Mouse (Mus musculus): ENCODE measurements around the gene Dars.
A peak's percentile ranks its signal among the peaks of the same experiment; 100 is the strongest.

Dars gene

DNA sequence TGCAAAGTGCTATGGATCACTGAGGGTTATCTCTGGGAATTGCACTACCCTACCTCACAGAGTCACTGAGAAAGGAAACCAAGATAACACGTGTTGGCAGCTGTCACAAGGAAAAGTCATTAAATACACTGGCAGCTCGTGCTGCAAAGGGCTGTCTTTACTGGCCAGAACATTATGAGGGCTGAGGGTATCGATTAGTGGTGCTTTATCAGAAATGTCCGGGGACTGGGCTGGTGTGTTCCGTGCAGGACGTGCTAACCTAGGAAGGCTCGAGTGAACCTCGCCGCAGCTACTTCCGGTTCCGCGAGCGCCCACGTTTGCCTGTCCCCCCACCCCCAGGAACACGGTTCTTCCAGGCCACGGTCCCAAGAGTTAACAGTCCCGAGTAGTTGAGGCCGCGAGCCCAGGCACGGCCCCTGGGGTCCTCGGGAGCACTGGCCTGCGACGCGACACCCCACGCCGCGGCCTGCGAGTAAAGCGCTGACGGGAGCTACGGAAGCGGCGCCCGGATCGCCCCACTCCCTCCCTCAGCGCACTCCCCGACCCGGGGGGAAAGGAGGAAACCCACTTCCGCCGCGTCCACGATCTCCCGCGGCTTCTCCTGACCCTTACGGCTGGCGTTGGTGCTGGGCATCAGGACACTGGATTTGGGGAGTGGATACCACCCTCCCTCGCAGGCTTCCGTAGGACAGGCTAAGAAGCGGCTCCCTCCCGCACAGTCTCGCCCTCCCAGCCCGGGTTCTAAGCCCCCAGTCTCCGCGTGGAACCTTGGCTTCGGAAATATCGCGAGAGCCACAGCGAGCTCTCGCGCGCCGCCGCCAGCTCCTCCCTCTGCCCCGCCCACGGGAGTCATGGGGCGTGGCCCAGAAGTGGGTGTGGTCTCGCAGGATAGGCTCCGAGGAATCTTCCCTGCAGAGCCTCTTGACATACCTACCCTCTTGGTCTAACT is at the start of gene Dars:
Gene Dars, minus strand, starts transcription at position 785 of the 949 bp plus-strand sequence.
- DNase-seq = peak; percentile 93

DNA sequence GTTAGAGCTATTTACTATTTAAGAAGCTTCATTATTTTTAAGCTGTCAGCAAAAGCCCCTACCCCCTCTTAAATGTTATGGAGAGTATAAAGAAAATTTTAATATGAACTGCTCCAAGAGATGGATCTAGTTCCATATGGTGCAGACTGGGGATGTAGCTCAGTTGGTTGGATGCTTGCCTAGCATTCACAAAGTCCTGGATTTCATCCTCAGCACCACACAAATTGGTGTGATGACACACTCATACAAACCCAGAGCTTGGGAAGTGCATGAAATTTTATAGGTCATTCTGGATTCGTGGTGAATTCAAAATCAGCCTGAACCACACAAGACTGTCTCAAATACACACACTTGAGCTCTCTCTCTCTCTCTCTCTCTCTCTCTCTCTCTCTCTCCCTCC is 49.7 kb upstream of the Dars start:
- peak; percentile 57 for DNase-seq

DNA sequence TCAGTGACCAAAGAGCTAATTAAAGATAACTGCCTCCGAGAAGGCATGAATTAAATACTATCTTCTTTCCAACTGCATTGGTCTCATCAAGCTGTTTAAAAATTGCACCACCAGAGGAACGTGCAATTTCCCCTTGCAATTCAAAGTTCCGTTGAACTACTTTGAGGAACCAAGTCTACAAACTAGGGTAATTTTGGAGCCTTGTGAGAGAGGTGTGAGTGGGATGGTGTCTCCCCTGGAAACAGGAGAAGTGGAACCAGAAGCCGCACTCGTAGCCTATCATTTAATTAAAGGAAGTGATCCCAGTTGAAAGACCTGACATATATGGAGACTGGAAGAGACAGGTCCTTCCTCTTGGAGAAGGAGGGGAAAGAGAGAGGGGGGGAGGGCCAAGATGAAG is 46.3 kb upstream of the Dars start:
- no peak for DNase-seq

DNA sequence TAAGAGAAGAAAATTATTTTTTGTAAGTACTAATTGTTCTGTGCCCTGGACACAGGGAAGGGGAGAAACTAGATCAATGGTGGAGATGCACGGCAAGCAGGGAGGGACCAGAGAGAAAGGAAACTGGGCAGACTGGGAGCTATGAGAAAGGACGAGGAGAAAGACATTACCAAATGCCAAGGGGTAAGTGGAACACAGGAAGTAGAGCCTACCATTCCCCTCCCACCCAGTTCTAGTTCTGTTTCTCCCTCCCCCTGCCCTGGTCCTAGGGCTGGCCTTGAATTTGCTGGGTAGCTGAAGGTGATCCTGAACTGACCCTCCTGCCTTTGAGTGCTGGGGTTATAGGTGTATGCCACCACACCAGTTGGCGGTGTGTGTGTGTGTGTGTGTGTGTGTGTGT is 45.2 kb upstream of the Dars start:
- DNase-seq = no peak

DNA sequence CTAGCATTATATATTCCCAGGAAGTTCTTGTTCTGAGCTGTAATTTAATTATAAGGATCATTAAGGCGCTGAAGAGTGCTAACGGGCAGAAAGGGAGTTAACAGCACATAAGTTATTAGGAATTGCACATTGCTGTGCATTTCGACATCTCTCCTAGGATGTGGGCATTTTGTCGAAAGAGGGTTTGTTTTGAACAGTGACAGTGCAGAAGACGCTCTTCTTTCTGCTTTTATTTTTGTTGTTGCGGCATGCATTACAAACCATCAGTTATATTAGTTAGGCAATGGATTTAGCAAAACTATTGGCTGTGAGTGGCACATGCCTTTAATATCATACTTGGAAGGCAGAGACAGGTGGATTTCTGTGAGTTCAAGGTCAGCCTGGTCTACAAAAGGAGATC is 43.6 kb upstream of the Dars start:
- no peak for DNase-seq

DNA sequence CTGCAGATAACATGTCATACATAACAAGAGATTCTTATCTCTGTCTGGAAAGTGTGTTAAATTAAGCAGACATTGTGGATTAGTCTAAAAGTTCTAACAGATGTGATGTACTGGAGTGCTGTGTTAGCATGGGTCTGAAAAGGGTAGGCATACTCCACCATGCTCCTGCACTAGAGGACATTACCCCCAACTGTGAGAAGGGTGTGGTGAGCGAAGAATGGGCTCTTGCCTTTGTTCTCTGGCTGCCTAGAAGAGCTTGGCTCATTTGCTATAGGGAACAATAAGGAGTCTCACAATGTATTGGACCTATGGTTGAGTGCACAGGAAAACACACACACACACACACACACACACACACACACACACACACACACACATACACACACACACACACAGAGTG is 42.3 kb upstream of the Dars start:
- DNase-seq = no peak

DNA sequence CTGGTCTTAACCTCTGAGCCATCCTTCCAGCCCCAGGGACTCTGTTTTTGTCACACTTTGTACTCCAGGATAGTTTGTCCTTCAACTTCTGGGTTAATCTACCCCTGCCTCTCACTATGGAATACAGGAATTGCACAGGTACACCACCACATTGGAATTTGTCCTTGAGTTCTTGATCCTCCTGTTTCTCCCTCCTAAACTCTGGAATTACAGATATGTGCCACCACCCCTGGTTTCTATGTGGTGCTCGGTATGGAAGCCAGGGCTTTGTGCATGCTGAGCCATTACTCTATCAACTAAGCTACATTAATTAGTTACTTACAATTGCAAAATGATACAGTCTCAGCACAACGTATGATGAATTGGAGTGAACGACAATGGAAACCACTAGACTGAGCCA is 41.8 kb upstream of the Dars start:
- no peak for DNase-seq

DNA sequence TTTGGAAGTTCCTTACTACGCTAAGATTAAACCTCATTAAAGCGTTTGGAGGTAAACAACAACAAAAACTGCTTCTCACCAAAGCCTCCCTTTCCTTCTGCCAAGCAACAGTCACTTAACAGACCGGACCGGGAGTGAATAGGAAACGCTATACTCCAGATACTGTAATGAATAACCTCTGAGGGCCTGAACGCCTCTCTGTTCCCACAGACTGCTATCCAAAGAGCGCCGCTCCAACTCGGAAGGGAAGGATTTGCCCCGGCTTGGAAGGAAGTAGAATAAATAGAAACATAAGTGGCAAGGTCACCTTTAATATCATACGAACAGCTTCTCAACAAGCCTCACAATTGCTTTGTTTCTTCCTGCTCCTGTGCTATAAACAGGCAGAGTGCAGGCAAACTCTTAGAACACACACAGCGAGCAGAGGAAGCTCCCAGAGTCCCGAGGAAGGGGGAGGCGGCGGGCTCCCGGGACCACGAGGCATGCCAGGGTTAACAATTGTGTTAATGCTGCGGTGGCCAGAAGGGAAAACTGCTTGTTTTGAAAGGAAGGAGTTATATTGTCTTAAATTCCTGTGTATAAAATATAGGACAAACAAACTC is 39.8 kb upstream of the Dars start:
- DNase-seq = no peak

DNA sequence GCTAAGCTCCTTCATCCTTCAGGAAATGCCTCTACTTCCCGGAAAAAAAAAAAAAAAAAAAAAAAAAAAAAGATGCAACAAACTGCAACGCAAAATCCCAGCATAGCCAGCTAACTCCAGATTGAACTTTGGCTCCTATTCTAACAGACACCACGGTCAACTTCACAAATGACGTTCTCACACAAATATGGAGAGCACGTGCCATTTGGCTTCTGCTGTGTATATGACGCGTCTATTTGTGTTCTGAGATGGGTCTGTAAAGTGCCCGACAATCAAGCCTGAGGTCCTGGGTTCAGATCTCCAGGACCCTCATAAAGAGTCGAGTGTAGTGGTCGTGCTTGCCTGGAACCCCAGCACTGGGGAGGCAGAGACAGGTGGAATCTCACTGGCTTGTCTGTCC is 39.1 kb upstream of the Dars start:
- no peak for DNase-seq

DNA sequence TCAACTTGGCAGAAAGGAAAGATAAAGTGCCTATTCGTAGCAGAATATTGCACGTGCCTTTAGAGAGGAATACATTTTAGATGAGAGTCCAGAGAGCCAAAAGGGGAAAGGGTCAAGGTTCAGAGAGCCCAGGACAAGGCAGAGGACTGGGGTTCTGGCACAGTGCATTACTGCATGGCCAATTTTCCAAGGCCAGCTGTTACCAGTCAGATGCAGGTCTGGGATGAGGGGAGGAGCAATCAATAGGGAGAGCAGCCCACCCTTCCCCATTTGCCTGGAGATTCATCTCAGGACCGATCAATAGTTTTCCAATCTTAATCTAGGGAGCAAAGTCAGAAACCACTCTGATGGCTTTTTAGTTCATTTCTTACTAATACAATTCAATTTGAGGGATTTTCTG is 35.0 kb upstream of the Dars start:
- DNase-seq = no peak

DNA sequence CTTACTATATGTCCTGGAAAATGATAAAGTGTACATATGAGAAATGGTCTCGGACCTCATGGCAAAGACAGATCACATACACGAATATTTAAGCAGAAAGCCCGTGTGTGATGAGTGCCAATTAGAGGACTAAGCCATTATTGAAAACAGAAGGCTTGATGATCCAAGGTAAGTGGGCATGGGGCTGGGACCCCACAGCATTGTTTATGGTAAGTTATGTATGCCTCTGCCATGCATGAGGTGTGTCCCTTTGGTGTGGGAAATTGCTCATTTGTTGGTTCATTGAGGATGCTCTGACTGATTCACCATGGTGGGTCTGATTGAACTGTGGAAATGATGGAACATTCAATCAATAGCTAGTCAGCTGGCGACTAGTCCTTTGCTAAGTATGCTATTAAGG is 34.0 kb upstream of the Dars start:
- no peak for DNase-seq

DNA sequence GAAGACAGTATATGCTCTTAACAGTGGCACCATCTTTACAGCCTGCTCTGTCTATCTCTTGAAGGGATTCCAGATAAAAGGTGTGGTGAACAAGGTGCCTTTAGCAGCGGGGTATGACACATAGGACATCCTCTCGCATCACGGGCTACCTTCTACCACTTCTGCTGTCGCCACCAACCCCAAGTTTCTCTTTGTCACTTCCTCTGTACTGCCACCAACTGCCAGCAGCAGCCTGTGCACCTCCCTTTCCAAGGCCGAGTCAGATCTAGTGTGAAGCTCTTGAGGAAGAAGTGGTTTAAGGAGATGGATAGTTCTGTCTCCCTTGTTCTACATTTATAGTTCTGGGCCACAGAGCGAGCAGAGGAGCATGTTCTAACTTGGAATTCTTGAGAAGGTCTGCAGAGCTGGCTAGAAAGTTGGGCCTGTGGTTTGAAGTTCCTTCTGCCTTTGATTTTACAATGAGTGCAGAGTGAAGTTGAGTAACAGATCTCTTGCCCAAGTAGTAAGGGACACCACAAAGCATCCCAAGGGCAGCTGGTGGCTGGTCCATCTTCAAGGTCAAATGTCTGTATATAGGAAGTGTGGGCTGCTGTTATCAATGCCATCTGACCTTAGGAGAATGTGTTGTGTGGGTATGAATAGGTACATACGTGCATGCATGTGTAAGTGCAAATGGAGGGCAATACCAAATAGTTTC is 30.2 kb upstream of the Dars start:
- DNase-seq = no peak

DNA sequence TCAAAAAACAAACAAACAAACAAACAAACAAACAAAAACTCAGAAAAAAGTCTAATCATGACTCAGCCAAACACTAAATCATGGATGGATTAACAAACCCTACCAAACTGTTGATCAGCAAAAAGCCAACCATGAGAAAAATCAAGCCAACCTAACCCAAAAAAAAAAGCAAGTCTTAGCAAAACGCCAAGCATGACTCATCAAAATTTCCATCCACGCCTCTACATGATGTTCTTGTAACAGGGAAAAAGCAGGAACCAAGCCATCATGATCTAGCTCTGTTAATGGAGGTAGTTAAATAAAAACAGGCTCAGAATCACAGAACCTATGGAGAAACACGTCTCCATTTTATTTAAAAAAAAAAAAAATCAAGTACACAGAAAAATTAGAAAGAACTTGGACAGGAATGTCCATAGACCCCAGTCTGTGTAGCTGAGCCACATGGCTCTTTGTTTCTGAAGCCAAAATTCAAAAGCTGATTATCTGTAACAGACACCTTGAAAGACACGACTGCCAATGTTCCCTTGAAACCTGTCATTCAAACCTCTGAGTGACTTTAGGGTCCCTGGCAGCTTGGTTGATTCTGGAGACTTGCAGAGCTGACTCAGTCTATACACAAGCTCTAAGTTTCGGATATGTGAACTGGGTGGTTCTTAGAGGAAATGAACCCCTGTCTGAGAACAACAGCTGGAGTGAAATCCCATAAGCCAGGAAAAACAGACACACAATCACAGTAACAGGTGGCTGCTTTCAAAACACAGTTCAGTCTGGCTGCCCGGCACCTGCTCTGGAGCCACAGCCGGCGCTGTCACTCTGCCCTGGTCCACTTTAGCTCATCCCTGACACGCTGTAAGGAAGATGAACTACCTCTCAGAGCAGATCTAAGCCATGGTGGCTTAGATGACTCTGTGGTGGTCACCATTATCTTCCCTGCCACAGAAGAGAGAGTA is 27.0 kb upstream of the Dars start:
- DNase-seq = no peak

DNA sequence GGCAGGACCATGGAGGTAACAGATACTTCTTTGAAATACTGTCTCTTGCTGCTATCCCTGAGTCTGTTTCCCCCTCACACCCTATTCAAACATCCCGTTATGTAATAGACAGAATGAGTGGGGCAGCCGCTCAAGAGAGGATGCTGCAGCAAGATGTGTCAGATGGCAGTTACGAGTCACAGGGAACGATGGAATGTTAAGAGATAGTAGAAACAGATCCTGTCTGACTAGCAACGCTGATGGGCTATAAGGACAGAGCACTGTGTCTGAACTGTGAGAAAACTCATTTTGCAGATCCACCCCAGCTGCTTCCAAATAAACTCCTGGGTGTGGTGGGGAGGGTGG is 23.9 kb upstream of the Dars start:
- DNase-seq = peak; percentile 63

DNA sequence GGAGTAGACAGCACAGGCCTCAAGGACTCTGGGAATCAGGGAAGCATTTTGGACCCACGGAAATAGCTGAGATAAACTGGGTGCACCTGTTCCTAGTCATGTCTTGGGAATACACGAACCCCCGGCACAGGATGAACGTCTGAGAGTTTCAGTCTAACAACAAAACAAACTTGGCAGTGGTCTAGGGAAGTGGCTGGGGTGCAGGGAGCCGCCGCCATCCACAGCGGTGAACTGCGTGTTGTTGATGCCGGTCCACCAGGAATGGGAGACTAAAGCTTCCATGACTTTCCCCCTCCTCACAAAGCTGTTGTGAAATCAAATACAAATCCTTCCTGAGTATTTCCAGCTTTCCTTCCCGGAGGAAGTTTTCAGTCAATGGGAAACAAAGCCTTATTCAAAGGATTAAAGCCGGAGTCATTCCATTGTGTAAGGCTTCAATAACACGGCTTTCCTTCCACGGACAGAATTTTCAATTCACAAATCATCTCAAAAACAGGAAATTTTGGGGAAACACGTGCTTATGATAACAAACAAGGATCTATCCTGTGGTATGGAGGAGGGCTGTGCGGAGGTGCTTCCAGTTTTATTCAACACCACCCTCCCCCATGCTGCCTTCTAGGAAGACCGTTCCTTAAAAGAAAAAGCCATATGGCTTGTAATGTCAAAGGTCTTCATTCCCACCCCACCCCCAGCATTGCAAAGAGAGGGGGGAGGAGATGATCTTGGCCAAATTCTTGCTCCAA is 23.4 kb upstream of the Dars start:
- DNase-seq = no peak

DNA sequence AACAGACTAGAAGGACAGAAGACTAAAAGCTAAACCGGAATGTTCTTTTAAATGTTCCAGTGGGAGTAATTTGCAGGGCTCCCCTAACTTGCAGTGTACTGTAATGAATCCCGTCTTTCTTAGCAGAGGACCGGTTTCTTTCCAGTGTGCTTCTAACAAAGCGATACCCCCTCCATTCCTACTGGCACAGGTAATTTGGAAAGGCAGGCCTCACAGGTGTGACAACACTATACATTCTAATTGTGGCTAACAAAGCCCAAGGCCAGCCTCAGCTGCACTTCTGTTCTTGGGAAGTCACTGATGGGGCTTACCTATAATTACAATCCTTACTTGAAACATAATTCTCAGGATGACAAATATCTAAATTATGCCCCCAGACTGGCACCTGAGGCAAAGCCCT is 22.4 kb upstream of the Dars start:
- DNase-seq = no peak

DNA sequence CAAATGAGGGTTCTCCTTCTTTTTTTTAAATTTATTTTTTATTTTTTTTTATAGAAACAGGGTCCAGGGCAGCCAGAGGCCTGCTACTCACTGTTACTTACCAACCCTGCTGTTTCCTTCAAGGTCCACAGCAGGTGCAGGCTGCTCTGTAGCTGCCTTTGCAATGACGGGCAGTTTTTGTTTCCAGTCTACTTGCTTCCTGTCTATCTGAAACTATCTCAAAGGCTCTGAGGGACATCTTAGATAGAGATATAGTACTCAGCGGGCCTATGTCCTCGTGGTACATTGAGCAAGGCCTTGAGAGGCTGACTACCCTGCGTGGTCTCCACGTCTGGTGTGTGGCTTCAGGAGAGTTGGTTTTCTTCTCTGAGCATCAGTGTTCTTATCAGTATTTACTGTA is 21.4 kb upstream of the Dars start:
- no peak for DNase-seq

DNA sequence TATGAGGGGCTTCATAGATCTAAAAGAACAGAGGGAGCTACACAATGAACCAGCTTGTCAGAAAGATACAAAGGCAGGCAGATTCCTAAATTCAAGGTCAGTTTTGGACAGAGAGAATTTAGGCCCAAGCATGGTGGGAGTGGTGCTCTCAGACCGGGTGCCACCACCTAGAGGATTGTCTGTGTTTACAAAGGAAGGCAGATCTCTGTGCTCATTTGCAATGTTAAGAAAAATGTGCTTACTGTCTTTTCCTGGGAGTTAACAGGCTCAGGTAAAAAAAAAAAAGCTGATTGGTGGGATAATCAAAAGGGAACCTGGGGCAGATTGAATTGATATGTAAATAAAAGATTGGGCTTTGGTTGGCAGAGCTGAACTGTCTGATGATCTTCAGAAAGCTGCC is 20.1 kb upstream of the Dars start:
- DNase-seq = no peak

DNA sequence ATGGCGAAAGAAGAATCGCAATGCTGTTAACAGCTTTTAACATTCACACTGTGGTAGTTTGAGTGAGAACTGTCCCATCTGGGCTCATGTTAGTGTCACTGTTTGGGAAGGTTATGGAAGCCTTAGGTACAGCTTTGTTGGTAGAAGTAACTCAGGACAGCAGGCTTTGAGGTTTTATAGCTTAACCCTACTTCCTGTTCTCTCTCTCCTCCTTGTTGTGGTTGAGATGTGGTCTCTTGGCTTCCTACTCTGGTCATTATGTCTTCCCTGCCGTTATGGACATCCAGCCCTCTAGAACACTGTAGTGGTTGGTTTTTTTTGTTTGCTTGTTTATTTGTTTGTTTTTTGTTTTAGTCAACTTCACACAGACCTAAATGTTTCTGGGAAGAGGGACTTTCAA is 18.8 kb upstream of the Dars start:
- DNase-seq = no peak

DNA sequence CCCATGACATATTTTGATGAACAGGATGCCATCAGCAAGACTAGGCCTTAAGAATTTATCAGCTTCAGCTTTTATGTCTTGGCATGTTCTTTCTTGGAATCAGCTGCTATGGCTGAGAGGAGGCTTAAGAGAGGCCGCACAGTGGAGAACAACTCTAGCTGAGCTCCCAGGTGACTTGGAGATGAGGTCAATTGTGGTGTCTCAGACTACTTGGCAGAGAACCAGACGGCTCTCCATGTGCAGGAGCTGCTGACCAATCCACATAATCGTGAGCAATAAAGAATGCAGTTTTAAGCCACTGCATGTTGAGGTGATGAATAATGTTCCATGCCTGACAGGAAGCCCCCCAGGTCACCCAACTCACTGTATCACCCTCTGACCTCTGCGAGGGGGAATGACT is 18.4 kb upstream of the Dars start:
- no peak for DNase-seq

DNA sequence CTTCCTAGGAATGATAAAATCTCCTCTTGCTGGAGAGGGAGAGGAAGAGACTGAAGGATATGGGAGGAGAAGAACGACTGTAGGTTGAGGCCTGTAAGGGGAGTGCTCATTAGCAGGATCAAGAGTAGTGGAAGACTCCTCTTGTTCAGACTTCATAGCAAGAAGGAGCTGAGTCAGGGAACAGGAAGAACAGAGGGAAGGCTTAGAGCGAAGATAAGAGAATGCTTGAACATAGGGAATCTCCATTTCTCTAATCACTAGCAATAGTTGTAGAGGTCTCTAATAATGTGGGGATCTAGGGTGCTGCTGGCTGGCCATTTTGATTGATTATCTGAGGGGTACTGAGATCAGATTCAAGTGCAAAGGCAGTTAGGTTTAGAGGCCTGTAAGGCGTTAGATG is 7.8 kb upstream of the Dars start:
- no peak for DNase-seq

DNA sequence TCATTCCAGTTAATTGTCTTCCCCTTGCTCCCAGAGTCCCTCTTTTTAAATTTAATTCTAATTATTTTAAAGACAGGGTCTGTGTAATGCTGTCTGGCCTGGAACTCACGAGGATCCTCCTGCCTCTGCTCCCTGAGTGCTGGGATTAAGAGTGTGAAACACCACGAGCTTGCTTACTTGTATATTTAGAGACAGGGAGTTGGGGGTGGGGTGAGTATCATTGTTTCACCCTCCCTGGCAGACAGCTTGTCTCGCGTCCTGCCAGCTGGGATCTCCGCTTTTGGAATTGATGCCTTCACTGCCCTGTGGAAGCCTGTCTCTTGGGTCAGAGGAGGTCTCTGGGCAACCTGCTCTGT is 343 bp upstream of the Dars start:
- no peak for DNase-seq

Measured in layer of hippocampus, adult 9-11 months (tissue).